Mouse (Mus musculus) left cerebral cortex, adult 2 months (tissue): ENCODE measurements around the gene Znhit1. TPM values are rescaled to one million over a fixed set of nuclear protein-coding genes. Genes with fewer than 3 reads are reported as not detected.
A peak's percentile ranks its signal among the peaks of the same experiment; 100 is the strongest.

ENCODE experiments used
- DNase-seq, 2 experiments: peaks; one replicate each; pipeline ENCODE4 v3.0.0; 2021 to 2022; ENCODE audit warnings: low spot score in 2 of 2, mixed read lengths in 1 of 2; ENCODE audit errors: extremely low spot score in 1 of 2
- H3K27ac ChIP-seq: fragments of 200-600 bp; 2 replicates; pipeline ENCODE4 v1.8.1; 2022
- H3K4me3 ChIP-seq: fragments of 200-600 bp; 2 replicates; pipeline ENCODE4 v1.8.1; 2022
- CTCF ChIP-seq: fragments of 200-600 bp; IDR thresholded peaks from 2 replicates; pipeline ENCODE4 v1.8.1; 2022; ENCODE audit warnings: antibody characterized with exemption, mild to moderate bottlenecking, moderate library complexity
- intact Hi-C: fragments of 180-260 bp; cut with DNase I; formaldehyde crosslinking; loops from one replicate; pipeline ENCODE4 v1.15.1; 2025
- total RNA-seq, 2 experiments: library from RNA; stranded (reverse); gene quantifications; 2 replicates each; pipeline ENCODE4 v1.2.3; 2021

Gene Znhit1
- total RNA-seq, 2 experiments from 2014 or later, result 82.0 to 91.0 TPM

DNA sequence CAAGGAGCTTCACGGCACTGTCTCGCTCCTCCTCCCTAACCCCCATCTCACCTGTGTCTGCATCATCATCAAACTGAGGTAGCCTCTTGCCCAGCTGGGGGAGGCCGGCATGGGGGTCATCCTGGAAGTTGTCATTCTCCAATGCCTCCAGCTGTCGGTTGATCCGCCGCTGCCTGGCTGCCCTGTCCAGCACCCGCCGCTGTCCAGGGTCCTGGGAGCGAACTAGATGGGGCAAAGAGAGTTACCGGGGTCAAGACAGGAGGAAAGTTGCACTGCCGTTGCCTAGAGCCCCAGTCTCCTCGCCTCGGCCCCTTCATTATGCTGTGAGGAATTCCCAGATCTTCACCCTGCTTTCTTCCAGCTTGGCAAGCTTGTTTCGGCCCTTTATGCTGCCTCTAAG is 3.0 kb downstream of the Znhit1 start:
- no peak overlapping the region for H3K4me3 ChIP-seq
- no peak for DNase-seq

DNA sequence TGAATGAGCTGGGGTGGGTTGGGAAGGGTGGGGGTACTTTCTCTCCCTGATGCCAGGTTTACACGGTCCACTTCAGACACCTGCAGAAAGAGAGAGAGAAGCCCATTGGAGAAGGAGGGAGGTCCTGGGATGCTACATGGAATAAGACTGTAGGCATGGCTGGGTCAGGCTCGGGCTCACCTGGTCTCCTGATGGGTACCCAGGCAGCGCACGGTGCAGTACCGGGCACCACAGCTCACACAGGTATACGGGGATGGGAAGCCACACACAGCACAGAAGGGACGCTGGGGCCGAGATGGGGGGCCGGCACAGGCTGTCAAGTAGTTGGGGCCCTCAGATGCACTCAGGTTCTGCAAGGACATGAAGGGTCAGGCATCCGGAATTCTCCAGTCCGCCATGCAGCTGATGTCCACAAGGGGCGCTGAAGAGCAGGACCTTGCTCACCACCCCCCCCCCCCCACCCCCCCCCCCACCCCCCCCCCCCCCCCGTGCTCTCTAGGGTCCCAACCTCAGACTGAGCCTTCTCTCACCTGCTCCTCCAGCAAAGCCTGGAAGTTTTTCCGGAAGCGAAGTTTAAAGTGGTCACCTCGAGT is 5.4 kb downstream of the Znhit1 start:
- DNase-seq, result no peak
- TF ChIP-seq CTCF, result peak; percentile 54
- no peak overlapping the region for H3K27ac ChIP-seq
- no peak overlapping the region for H3K4me3 ChIP-seq
- intact Hi-C loops, result loop anchor here (10.0 kb wide), 1 partner anchor 622 kb away; the partner anchor contains the start of gene Mospd3

More for the DNA sequence above, 3.0 kb downstream of the Znhit1 start:
- intact Hi-C loops, result loop anchor here (10.0 kb wide), 1 partner anchor 620 kb away; the partner anchor contains the start of gene Mospd3
- TF ChIP-seq CTCF, result no peak
- no peak overlapping the region for H3K27ac ChIP-seq

DNA sequence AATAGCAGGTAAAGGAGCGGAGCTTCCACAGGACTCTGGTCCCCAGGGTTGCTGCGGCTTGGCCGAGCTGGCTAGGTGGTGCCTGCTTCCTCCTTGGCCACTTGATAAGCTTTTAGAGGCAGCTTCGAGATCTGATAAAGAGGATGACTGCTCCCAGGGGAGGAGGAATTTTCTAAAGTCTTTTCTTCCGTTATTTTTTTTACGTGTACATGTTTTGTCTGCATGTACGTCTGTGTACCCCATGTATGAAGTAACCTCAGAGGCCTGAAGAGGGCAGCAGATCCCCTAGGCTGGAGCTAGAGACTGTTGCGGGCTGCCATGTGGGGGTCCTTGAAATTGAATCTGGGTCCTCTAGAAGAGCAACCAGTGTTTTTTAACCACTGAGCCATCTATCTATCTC is 6.8 kb downstream of the Znhit1 start:
- H3K27ac ChIP-seq, result no peak overlapping the region
- no peak for DNase-seq
- no peak overlapping the region for H3K4me3 ChIP-seq
- intact Hi-C loops, result loop anchor here (10.0 kb wide), 1 partner anchor 624 kb away; the partner anchor contains the start of gene Mospd3
- peak; percentile 44 for TF ChIP-seq CTCF

DNA sequence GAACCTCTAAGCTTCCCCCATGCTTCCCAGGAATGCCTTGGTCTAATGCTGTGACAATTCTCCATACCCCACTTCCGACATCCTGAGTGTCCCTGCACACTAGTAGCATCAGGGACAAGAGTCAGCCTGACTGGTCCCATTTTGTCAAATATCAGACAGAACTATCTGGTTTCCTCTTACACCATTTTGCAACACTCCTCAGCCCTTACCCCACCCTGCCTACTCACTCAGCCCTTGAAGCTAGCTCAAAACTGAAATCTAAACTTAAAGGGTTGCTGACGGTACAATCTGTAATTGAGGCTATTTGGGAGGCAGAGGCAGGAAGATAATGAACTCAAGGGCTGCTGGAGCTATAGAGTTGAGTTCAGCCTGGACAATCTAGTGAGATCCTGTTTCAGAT is 8.1 kb downstream of the Znhit1 start:
- H3K4me3 ChIP-seq, result no peak overlapping the region
- intact Hi-C loops, result loop anchor here (10.0 kb wide), 1 partner anchor 625 kb away; the partner anchor contains the start of gene Mospd3
- DNase-seq, result no peak
- no peak overlapping the region for H3K27ac ChIP-seq
- no peak for TF ChIP-seq CTCF

DNA sequence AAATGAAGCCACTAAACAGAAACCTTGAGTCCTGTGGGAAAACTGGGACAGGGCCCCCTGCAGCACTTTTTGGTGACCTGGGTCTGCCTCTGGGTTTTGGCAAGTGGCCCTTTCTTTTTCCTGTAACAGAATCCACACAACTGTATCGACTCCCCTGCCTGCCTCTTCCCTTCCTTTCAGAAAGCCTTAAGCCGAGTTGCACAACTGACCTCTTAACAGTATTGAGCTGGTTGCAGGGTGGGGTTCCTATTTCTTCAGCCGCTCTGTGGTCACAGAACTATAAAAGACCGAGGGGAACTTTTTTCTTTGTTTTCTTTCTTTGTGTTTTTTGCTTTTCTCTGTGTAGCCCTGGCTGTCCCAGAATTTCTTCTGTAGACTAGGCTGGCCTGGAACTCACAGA is 10.1 kb downstream of the Znhit1 start:
- H3K27ac ChIP-seq, result no peak overlapping the region
- DNase-seq, result no peak
- TF ChIP-seq CTCF, result no peak
- no peak overlapping the region for H3K4me3 ChIP-seq
- intact Hi-C loops, result no loop called here

DNA sequence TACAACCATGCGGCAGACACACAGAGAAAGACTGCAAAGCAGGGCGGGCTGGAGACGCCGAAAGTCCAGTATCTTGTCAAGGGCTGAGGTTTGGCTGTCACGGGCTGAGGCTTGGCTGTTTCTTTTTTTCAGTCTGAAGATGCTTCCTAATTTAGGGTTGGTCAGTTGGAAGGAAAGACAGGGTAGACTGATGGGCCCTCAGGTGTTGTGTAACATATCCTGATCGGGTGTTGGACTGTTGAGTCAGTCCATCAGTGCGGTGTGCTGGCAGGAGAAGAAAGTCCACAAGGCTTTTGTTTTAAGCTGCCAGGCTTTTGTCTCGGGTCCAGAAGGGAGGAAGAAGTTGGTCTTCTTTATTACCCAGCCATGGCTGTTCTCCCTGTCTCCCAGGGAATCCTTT is 14.2 kb downstream of the Znhit1 start:
- intact Hi-C loops, result no loop called here
- Histone ChIP-seq H3K4me3 (no peak overlapping the region), H3K27ac (no peak overlapping the region)
- DNase-seq, result no peak
- TF ChIP-seq CTCF, result no peak

DNA sequence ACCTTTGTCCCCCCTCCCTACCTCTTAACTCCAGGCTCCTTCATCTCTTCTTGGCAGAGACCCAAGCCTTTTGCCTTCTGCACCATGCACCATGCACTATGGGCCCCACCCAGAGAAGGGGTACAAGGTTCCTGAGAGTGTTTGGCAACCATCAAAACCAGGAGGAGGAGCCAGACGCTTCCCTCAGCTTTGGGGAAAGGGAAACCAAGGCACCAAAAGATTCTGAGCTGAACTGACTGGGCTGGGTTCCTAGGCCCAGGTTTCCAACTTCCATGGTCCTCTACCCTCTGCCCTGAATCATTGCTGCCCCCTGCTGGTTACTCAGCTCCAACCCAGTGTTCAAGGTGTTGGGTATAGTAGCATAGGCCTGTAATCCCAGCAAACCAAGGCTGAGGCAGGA is 17.1 kb downstream of the Znhit1 start:
- H3K27ac ChIP-seq, result no peak overlapping the region
- DNase-seq, result peak in 1 of 2 experiments; percentile 58
- no peak overlapping the region for H3K4me3 ChIP-seq
- TF ChIP-seq CTCF, result peak; percentile 66
- intact Hi-C loops, result no loop called here

DNA sequence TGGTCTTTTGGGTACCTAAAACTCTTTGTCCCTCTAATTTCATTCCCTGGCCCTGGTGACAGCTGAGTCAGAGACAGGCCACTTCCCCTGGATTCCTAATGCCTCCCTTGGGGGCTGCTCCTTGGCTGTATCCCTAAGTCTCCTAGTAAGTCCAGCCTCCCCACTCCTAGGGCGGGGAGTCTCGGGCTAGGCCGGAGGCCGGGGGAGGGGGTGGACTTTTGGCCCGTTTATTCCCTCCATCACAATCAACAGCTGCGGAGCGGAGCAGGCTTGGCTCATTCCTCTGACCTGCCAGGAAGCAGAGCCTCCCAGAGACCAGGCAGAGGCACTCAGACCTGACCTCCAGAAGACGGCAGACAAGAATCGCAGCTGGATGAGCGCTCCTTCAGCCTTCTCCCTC is 20.2 kb downstream of the Znhit1 start:
- H3K4me3 ChIP-seq, result no peak overlapping the region
- intact Hi-C loops, result no loop called here
- TF ChIP-seq CTCF, result no peak
- DNase-seq, result no peak
- H3K27ac ChIP-seq, result no peak overlapping the region

DNA sequence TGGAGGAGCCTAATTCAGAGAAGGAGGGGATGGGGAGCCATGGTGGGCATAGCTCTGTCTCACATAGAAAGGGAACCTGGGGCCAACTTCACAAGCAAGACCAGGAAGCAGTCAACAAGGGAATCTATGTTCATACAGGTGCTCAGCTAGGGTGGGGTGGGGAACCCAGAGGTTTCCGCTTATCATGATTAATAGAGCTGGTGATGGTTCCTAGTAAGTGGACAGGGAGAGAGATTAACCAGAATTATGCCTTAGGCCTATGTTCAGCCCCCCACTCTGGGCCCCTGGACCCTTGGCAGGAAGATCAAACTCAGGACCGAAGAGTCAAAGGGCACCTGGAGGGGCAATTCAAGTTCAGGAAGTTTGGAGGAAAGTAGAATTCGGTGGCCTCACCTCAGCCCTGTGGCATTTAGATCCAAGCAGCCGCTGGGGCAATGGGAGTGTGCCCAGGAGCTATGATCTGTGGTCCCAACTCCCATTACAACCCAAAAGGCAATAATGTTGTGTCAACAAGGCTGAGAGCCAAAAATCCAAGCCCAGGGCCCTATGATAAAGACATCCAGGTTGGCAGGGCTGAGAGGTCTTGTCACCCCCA is 20.9 kb downstream of the Znhit1 start:
- no peak for DNase-seq
- H3K4me3 ChIP-seq, result no peak overlapping the region
- TF ChIP-seq CTCF, result no peak
- peak overlapping the region; percentile 24; the same call in 1 of the 2 replicates for H3K27ac ChIP-seq
- intact Hi-C loops, result no loop called here

DNA sequence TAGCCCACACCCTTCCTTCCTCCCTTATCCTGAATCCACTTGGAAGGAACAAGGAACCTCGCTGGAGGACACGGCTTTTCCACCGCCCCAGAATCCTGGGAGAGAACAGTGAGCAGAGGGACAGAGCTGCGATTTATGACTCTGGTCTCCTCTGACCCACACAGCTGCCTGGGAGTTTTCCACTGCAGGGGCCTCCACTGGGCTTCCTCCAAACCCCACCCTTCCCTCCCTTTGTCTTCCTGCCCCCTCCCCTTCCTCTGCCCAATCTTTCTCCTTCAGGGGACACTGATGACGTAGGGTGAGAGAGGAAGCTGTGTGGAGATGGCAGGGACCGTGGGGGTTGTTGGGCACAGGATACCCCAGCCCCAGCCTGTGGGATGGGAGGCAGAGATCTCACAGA is 21.5 kb downstream of the Znhit1 start, which contains the start of gene Cldn15:
Gene Cldn15, plus strand, starts transcription at position 286 of the 400 bp plus-strand sequence.
- H3K27ac ChIP-seq, result peak within 1 kb of the TSS; percentile 44; the same call in 1 of the 2 replicates

DNA sequence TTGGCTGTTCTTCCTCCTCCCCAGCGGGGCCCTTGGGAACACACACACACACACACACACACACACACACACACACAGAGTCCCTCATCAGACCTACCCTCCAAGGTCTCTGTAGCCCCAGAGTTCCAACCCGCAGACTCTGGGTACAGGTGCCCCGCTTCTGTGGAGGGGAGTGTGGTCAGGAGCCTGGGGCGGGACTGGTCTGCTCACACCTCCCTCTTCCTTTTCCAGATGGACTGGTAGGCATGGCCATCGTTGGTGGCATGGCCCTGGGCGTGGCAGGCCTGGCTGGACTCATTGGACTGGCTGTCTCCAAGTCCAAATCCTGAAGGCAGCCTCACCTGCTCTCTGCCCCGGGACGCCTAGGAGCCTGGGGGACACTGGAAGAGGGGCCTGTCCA is 22.1 kb downstream of the Znhit1 start:
- no peak for DNase-seq
- TF ChIP-seq CTCF, result no peak
- intact Hi-C loops, result no loop called here
- H3K4me3 ChIP-seq, result no peak overlapping the region
- H3K27ac ChIP-seq, result no peak overlapping the region

More for the DNA sequence above, 21.5 kb downstream of the Znhit1 start, which contains the start of gene Cldn15:
- intact Hi-C loops, result no loop called here
- DNase-seq, result no peak
- H3K4me3 ChIP-seq, result no peak within 1 kb of the TSS
- no peak for TF ChIP-seq CTCF

DNA sequence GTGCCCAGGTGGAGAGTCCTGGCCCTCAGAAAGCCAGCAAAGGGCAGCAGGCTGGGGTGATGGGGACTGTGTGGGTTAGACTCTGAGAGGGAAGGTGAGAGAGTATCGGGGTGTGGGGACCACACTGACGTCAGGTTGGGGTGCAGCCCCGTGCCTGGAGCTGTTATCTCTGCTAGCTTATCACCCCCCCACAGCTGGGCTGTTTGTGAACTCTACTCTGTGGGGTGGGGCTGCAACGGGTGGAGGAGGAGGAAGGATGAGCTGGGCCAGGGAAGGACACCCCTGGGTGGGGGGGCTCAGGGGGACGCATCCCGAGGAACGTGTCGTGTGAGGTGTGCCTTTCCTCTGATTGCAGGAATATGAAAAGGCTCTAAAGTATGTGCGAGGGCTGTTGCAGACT is 22.6 kb downstream of the Znhit1 start:
- intact Hi-C loops, result no loop called here
- no peak for DNase-seq
- Histone ChIP-seq H3K27ac (no peak overlapping the region), H3K4me3 (no peak overlapping the region)
- TF ChIP-seq CTCF, result no peak
